Mouse (Mus musculus) layer of hippocampus, postnatal 10 days (tissue): ENCODE measurements around the gene Fam84b. TPM values are rescaled to one million over a fixed set of nuclear protein-coding genes. Genes with fewer than 3 reads are reported as not detected.
"Not testable (repeated sequence)": the region's sequence is repeated elsewhere in the genome, so short reads cannot be mapped to it uniquely, and the experiment has no call there.

Source experiments
- DNase-seq, 2 experiments: peaks; one replicate each; pipeline ENCODE4 v3.0.0; 2021; ENCODE audit warnings: low spot score in 2 of 2
- long read RNA-seq: library from polyadenylated mRNA; stranded (forward); transcript quantifications from one replicate; pipeline ENCODE4 v2.0.0, GENCODE M21; 2023
- total RNA-seq, 2 experiments: library from RNA; stranded (reverse); gene quantifications; 2 replicates each; pipeline ENCODE4 v1.2.3; 2021

Fam84b gene
- 10 to 100 TPM; 12.4 to 14.4 TPM for total RNA-seq
- long read RNA-seq, partial matches to known transcripts: 0 of 3 reads
- long read RNA-seq, other reads (novel, unspliced or antisense): 3 of 3 reads

- no peak for DNase-seq
Measured at GRCm38 (mm10) chr15:60853231-60853999, at the start of gene Fam84b. Fam84b (minus strand) TSS chr15:60853778.

DNA sequence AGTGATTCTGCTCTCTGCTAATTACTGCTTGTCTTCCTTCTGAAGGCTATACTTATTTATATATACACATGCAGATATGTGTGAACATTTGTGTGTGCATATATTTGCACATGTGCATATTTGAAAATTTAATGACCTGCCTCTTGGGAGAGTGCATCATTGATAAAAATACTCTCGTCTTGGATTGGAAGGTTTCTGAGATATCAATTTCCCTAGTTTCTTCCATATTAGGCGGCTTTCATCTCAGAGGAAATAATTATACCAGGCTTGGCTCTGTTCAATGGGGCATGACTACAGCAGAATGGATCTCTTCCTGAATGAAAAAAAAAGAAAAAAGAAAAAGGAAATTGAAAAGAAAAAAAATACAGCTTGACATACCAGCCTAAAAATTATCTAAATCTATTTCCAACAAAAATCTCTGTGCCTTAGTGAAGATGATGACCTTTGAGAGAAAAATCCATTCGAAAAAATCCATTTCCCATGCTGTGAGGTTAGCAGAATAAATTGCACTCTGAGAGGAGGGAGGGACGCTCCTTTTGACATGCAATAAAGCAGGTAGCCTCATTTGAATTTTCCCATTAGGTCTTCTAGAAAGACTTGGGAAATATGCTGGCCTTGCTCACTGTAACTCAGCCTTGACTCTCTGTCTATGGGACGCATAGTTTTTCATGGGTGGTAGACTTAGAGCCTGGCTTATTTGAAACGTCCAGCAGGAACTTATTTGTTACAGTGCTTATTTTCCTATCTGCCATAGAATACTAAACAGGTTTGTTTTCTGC, 44.8 kb upstream of the Fam84b start:
- no peak for DNase-seq

DNA sequence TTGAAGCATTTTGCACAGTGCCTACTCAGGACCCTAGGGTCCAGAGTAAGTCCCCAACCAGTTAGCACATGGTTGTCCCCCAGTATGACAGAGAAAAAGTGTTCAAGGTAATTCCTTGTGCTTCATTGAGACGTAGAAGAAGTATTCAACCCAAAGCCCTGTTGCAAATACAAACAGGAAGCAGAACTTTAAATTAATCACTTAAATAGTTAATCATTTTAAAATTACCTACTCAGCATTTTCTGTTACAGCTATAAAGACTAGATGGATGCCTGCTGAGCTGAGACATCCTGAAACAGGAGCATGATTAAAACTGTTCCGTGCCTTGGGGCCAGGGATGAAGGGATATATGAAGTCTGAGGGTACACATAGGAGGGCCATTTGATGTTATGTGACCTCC, 42.5 kb upstream of the Fam84b start:
- DNase-seq: no peak

GRCm38 (mm10) chr15:60892976-60893463, 39.4 kb upstream of the Fam84b start:
- no peak for DNase-seq

DNA sequence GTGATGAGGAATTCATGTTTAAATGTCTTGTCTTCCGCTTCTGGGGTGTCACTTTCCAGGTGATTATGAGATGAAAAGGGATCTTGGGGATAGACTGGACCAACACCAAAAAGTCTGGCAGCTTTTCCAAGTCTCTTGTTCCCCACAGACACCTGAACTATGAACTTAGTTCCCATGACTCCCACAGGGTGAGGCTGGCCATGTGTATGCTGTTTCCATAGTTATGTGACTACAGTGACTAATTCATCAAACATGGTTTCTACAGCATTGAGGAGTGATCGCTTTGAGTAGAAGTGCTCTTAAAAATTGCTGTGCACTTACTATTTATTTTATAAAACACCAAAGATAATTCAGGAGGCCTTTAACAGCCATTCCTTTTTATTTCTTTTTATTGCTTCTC, 35.1 kb upstream of the Fam84b start:
- DNase-seq: no peak

GRCm38 (mm10) chr15:60875721-60876120, 22.1 kb upstream of the Fam84b start:
- no peak for DNase-seq

- DNase-seq: no peak
Measured at GRCm38 (mm10) chr15:60862417-60862816, 8.8 kb upstream of the Fam84b start.

- no peak for DNase-seq
Measured at GRCm38 (mm10) chr15:60855112-60855511, 1.5 kb upstream of the Fam84b start.

DNA sequence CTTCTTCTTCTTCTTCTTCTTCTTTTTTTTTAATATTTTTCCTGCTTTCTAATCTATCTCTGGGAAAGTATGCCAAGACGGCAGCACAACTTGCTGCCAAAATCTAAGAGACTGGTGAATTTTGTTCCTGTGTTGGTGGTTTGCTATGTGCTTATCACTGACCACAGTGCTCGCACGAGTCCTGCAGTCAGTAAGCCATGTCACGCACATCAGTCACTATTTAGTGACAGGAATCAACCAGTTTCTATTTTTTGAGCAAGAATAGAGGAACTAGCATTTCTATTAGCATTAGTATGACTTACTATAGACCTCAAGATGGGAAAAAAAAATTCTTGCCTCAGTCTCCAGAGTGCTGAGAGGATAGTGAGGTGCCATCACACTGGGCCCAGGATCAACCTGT, 573 bp upstream of the Fam84b start:
- DNase-seq: no peak

GRCm38 (mm10) chr15:60848630-60849029, 4.9 kb downstream of the Fam84b start:
- no peak for DNase-seq

DNA sequence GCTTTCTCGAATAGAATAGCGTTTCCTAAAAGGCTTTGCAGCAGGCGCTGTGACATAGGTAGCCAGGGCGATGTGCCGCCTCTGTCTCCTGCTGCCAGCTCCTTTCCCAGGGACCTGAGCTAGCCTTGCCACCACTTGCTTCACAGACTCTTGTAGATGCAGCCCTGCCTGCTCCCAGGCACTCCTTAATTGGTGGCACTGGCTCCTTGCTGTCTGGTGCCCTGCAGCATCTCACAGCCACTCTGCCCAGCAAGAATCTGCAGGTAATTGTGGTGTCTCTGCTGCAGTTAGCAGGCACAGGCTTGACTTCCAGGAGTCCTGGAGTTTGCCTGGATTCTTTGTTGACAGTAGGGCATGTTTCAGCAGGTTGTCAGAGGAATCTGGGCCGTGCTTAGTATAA, 7.3 kb downstream of the Fam84b start:
- DNase-seq: no peak

DNA sequence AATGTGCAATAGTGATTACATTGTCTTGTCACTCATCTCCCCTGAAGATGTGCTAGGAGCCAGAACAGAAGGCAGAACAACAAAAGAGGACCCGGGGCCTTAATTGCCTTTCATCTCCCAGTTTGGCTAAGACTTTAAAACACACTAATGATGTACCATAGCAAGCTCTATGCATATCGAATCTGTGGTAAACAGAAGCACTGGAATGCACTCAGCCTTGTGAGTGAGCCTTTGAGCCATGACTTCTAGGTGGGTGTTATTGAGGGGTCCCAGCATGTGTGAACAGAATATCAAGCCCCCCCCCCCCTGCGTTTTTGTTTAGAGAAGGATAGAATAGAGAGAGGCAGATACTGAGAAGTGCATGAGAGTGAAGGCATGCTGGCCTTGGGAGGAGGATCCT, 7.7 kb downstream of the Fam84b start:
- DNase-seq: no peak

DNA sequence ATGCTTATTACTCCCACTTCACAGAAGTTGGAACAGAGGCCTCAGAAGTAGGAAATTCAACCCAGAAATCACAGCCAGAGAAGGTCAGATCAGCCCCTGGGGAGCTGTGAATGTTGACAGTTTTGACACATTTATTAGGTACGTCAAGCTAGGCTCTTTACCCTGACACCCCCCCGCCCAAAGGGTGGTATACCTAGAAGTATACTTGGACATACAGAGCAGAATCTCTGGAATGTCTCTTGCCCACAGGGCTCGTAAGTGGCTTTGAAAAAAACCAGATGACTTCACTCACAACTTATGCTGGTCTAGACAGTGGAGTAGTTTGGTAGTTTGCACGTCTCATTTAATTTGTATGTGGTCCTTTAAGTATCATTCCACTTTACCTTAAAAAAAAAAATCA, 11.8 kb downstream of the Fam84b start:
- no peak for DNase-seq

GRCm38 (mm10) chr15:60841312-60841711, 12.3 kb downstream of the Fam84b start:
- DNase-seq: not testable (repeated sequence)

DNA sequence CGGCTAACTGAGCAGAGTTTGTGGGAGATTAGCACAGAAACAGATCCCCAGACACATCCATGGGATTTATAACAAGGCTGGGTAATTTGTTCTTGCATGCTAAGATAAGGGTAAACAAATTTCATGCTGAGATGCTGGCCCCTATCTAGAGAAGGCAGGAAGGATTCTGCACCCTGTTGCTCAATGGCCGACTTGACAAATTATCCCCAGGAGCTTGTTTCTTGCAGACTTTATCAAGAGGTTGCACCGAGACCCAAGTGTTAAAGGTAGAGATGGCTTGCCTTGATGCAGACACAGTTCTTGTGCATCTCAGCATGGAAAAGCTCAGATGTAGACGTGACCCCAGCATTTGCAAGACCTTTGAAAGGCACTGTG, 13.3 kb downstream of the Fam84b start:
- DNase-seq: no peak

GRCm38 (mm10) chr15:60839539-60840295, 13.9 kb downstream of the Fam84b start:
- no peak for DNase-seq

DNA sequence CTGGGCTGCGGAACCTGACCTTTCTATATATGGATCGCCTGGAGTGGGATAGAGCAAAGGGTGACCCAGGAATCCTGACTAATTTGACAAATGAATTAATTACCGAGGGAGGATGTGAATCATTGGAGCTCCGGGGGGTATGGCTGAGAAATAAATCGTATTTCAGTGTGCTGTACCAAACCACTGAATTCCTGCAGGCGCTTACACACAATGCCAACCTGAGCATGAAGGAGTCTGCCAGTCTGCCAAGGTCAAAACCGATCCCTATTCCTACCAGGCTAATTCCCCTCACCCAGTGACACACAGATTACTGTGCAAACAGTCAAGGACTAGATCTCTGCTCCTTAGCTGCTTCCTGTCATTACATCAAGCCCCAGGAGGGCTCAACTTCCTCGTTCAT, 15.4 kb downstream of the Fam84b start:
- DNase-seq: no peak

GRCm38 (mm10) chr15:60837719-60838118, 15.9 kb downstream of the Fam84b start:
- DNase-seq: no peak

DNA sequence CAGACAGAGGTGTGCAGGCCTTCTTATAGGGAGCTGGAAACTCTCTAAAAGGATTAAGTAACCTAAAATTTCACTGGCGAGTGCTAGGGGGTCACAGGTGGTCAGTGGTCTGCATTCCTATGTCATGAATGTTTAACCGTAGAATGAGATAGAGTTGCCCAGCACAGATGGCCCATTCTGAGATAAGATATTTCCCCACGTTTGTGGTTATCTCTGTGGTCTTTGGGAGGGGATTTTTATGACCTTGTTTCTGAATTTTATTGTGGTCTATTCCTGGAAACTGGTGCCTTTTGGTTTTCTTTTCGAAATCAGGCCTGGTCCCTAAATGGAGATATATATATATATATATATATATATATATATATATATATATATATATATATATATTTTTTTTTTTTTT, 17.3 kb downstream of the Fam84b start:
- DNase-seq: no peak

DNA sequence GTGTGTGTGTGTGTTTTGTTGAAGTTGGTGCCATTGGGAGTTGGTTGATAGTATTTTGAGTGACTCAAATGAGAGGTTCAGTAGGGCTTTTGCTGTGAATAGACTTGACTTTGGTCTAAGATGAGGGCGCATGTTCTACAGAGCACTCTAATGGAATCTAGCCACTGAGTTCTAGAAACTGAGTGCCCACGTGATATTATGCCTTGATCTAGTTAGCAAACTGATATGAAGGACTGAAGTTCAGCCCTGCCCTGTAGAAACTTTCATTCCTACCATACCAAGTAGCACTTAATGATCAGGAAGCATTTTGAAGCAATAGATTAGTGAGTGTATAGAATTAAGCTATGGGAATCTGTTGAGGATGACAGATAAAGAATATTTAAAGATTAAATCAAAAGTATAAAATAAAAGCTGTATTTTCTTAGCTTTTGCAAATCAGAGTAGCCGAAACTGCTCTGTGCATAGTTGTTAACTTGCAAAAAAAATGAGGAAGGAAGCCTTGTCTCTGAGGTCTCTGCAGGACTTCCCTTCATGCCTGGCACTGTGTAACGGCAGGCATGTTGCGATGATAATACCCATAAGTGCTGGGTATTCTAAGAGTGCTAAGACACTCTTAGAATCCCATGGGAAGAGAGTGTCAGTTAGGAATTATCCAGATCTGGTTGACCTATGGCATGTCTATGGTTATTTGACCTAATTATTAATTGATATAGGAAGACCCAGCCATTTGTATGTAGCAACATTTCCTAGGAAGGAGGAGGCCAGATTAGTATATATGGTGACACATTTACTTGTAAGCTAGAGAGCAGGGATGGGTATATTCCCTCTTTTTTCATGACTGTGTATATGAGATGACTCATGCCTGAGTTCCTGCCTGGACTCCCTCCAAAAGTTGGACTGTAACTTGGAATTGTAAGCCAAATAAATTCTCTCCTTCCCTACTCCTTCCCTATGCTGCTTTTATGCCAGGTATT, 18.7 kb downstream of the Fam84b start:
- no peak for DNase-seq
